Mouse (Mus musculus): Measurements from ENCODE around the gene Agbl4. TPM values are rescaled to one million over a fixed set of nuclear protein-coding genes. Genes with fewer than 3 reads are reported as not detected.
"Not testable (repeated sequence)": the region's sequence is repeated elsewhere in the genome, so short reads cannot be mapped to it uniquely, and the experiment has no call there.

Gene Agbl4
- polyA plus RNA-seq, 1 experiment from 2014 or later: 2.3 TPM

DNA sequence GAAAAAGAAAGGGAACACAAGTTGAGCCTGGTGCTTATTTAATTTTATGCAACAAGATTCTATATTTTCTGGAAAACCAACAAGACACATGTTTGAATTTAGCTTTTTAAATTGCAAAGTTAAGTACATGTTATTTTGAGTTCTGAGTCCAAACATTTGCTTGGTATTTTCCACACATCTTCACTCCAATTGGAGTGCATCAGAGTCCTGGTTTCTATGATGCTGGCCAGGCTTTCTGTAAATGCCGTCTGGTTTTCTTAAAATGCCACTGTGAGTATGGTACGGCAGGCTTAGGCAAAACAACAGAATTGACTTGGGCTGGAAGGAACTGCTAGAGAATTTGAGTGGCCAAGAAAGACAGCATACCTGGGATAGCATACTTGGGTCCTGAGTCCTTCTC is 784.0 kb downstream of the Agbl4 start:
- 96% methylated on average over 2 of the region's 2 CpGs for WGBS
- no peak for ATAC-seq (ENCODE audit: low FRiP score)

DNA sequence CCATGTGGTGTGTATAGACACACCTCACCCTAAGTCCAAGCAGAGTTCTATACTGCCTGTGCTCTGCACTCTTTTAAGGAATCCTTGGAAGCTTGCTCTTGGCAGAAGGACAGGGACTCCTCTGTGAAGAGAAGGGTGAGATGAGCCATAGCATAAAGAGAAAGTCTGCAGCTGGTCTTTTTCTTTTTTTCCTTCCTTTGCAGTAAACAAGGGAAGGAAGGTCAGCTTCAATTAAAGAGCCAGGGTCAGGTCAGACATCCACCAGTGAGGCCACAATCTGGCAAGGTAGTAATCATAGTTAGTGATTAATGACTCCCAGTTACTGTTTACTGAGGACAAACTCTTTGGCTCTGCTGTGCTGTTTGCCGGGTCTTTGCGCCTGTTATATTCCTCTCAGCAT is 802.6 kb downstream of the Agbl4 start:
- Histone ChIP-seq H3K27ac (replicated peaks) (no peak overlapping the region), H3K9me3 (replicated peaks) (no peaks in the 10 kb centered on the region), H3K4me1 (no peaks in the 10 kb centered on the region), H3K36me3 (no peaks in the 10 kb centered on the region), H3K4me2 (no peak overlapping the region), H3K9ac (replicated peaks) (no peak overlapping the region), H3K27me3 (replicated peaks) (no peaks in the 10 kb centered on the region), H3K4me3 (replicated peaks) (no peak overlapping the region)
- 55% methylated on average over 2 of the region's 2 CpGs for WGBS
- no peak for ATAC-seq (ENCODE audit: low FRiP score)

More for the DNA sequence above, 784.0 kb downstream of the Agbl4 start:
- Histone ChIP-seq H3K4me2 (no peak overlapping the region), H3K4me1 (no peaks in the 10 kb centered on the region), H3K27ac (replicated peaks) (no peak overlapping the region), H3K9ac (replicated peaks) (no peak overlapping the region), H3K27me3 (replicated peaks) (no peaks in the 10 kb centered on the region), H3K4me3 (replicated peaks) (no peak overlapping the region), H3K36me3 (no peaks in the 10 kb centered on the region), H3K9me3 (replicated peaks) (no peaks in the 10 kb centered on the region)

DNA sequence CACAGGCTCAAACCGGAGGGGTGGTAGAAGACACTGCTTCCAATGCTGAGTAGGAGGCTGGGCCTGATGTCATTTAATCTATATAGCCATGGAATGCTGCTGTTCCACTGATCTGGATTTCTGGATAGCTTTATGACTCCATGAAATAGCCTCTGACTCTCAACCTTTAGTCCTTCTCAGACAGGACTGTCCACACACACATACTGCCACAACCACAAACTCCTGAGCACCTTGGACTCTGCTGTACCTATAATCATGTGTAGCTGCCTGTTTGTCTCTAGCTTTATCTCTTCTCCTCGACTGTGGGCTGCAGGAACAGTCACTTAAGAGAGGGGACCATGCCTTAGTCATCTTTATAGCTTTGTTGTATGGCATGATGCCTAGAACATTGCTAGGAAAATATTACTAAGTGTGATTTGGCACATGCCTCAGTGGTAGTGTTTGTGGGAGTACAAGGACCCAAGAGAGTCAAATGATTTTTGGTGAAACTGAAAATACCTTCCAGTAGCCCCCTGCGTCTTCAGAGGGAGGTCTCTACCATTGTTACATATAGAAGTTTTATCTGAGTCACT is 817.8 kb downstream of the Agbl4 start:
- H3K4me2 ChIP-seq: no peak overlapping the region
- 80% methylated on average over 3 of the region's 3 CpGs for WGBS
- no peak overlapping the region for H3K9ac ChIP-seq (replicated peaks)
- H3K9me3 ChIP-seq (replicated peaks): no peaks in the 10 kb centered on the region
- no peaks in the 10 kb centered on the region for H3K27me3 ChIP-seq (replicated peaks)
- H3K4me3 ChIP-seq (replicated peaks): no peak overlapping the region
- no peak overlapping the region for H3K27ac ChIP-seq (replicated peaks)
- no peak for ATAC-seq (ENCODE audit: low FRiP score)
- no peaks in the 10 kb centered on the region for H3K36me3 ChIP-seq
- H3K4me1 ChIP-seq: no peaks in the 10 kb centered on the region

DNA sequence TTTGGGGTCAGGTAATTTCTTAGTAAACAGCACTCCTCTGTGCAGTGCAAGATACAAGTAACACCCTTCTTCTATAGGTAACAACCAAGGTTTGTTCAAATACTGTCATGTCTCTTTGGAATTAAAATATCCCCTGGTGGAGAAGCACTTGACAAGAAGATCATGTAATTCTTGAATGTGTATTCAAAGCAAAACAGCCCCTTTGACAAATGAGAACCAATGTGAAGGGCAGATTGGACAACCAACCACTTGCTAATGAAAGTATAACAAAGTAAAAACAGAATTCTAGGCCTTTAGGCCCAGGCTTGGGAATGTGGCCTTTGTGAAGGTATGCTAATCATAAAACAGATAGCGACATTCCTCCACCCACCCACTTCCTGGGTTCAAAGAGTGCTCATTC is 821.6 kb downstream of the Agbl4 start:
- H3K4me1 ChIP-seq; H3K36me3 ChIP-seq; H3K9ac ChIP-seq (replicated peaks); H3K9me3 ChIP-seq (replicated peaks); H3K27me3 ChIP-seq (replicated peaks); H3K4me3 ChIP-seq (replicated peaks); ATAC-seq (ENCODE audit: low FRiP score); H3K4me2 ChIP-seq; H3K27ac ChIP-seq (replicated peaks): not testable (repeated sequence)
- WGBS: 63% methylated on average over 1 of the region's 1 CpGs

DNA sequence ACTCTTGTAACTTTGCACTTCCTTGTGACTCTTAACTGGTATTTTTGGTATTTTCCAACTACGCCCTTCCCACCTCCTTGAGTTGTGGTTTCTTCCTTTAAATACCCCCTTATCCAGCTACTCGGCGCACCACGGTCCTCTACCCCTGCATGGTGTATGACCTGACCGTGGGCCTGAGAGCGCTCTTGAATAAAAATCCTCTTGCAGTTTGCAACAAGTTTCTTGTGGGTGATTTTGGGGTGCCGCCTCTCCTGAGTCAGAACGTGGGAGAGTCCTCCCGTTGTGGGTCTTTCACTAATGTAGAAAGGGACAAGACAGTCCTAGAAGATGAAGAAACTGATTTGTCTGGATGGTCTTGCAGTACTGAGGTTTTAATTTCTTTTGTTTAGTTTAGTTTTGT is 822.1 kb downstream of the Agbl4 start:
- not testable (repeated sequence) for H3K4me3 ChIP-seq (replicated peaks); H3K36me3 ChIP-seq; H3K9me3 ChIP-seq (replicated peaks); H3K4me1 ChIP-seq; H3K4me2 ChIP-seq; H3K27me3 ChIP-seq (replicated peaks); H3K9ac ChIP-seq (replicated peaks); H3K27ac ChIP-seq (replicated peaks); ATAC-seq (ENCODE audit: low FRiP score)
- 92% methylated on average over 9 of the region's 9 CpGs for WGBS

DNA sequence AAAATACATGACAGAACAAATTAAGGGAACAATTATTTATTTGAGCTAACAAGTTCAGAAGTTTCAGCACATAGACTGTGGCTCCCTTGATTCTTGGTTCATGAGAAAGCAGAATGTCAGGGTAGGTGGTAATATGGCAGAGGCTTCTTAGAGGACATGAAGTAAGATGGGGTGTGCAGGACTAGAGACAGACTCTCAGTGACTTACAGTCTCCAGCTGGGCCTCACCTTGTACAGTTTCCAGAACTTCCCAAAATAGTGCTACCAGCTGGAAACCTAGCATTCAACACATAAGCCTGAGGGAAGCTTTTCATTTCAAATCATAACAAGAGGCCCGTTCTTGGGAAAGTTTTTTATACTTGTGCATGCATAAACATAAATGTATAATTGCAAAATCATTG is 836.4 kb downstream of the Agbl4 start:
- no peak for ATAC-seq (ENCODE audit: low FRiP score)
- Histone ChIP-seq H3K27me3 (replicated peaks) (no peaks in the 10 kb centered on the region), H3K36me3 (no peaks in the 10 kb centered on the region), H3K4me1 (no peaks in the 10 kb centered on the region), H3K4me2 (no peak overlapping the region), H3K27ac (replicated peaks) (no peak overlapping the region), H3K9ac (replicated peaks) (no peak overlapping the region), H3K4me3 (replicated peaks) (no peak overlapping the region), H3K9me3 (replicated peaks) (no peaks in the 10 kb centered on the region)
- WGBS: 80% methylated on average over 1 of the region's 1 CpGs

DNA sequence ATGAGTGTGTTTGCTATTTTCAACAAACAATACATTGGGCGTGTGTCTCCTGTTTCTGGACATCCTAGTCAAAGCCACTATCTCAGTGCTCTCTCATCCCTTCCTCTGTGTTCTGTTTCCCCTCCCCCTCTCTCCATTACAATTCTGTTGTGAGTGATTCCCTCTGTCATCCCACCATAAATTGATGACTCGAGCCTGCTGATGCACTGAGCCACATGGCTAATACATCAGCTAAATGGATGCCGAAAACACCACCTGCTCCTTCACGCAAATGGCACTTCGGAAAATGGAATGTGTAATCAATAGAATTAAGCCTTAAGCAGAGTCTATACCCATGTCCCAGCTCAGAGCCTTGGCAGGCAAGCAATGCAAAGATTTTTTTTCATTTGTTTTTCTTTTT is 854.5 kb downstream of the Agbl4 start:
- H3K4me1 ChIP-seq: no peaks in the 10 kb centered on the region
- H3K9ac ChIP-seq (replicated peaks): no peak overlapping the region
- 38% methylated on average over 5 of the region's 5 CpGs for WGBS
- no peak overlapping the region for H3K4me2 ChIP-seq
- no peak overlapping the region for H3K27ac ChIP-seq (replicated peaks)
- no peak overlapping the region for H3K4me3 ChIP-seq (replicated peaks)
- no peaks in the 10 kb centered on the region for H3K36me3 ChIP-seq
- no peaks in the 10 kb centered on the region for H3K9me3 ChIP-seq (replicated peaks)
- peak; percentile 47; the same call in 1 of the 2 replicates for ATAC-seq (ENCODE audit: low FRiP score)
- H3K27me3 ChIP-seq (replicated peaks): no peaks in the 10 kb centered on the region

DNA sequence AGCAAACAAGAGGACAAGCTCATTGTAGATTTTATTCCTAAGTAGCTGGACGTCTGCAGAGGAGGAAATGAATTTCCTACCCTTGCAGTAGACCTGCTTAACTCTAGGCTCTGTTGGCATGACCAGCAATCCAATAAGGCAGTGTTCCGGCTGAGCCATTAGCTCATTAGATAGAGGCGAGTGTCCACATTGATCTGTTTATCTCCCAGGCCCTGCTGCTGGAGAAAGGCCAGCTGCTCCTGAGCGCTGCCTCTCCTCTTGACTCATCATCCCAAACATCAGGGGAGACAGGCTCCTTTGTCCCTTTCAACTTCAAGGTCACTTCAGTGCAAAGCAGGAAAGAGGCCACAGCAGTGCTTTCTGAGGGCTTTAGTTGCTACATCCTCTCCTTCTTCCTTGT is 858.0 kb downstream of the Agbl4 start:
- 43% methylated on average over 4 of the region's 4 CpGs for WGBS
- Histone ChIP-seq H3K4me2 (no peak overlapping the region), H3K27ac (replicated peaks) (no peak overlapping the region), H3K36me3 (no peaks in the 10 kb centered on the region), H3K4me3 (replicated peaks) (no peak overlapping the region), H3K9me3 (replicated peaks) (no peaks in the 10 kb centered on the region), H3K27me3 (replicated peaks) (no peaks in the 10 kb centered on the region), H3K9ac (replicated peaks) (no peak overlapping the region), H3K4me1 (no peaks in the 10 kb centered on the region)
- ATAC-seq (ENCODE audit: low FRiP score): no peak

DNA sequence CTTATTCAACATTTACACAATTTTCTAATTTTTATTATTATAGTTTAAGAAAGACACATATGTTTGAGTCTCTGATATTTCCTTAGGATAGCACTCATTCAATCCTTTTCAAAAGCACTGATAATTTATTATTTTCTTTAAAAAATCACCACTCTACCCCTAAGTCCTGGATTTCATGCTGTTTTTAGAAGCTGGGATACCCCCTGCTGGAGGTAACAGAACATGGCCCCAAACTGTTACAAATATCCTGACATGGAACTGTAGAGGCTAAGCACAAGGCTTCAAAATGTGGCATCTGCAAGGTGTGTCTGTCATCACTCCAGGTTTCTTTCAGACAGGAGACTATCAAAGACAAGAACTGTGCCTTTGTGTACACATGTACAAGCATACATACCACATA is 859.5 kb downstream of the Agbl4 start:
- Histone ChIP-seq H3K36me3 (no peaks in the 10 kb centered on the region), H3K9ac (replicated peaks) (no peak overlapping the region), H3K27ac (replicated peaks) (no peak overlapping the region), H3K4me1 (no peaks in the 10 kb centered on the region), H3K27me3 (replicated peaks) (no peaks in the 10 kb centered on the region), H3K4me3 (replicated peaks) (no peak overlapping the region), H3K9me3 (replicated peaks) (no peaks in the 10 kb centered on the region), H3K4me2 (no peak overlapping the region)
- ATAC-seq (ENCODE audit: low FRiP score): no peak

DNA sequence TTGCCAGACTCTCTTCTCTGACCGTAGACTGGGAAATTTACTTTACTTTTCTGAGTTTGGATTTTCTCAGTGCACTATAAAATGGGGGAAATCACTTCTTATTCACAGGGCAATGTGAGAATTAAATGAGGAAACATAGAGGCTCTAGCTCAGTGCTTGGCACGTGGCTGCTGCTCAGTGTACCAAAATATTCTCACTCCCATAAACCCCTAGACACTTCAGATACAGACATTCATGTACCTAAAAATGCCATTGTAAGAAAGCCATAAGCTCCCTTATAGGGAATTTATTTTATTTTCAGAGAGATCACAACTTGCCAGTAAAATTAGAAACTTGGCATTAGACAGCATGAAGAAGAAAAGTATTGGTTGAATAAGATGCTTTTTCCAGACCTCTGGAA is 883.5 kb downstream of the Agbl4 start:
- Histone ChIP-seq H3K4me2 (no peak overlapping the region), H3K9ac (replicated peaks) (no peak overlapping the region), H3K4me1 (no peaks in the 10 kb centered on the region), H3K36me3 (no peaks in the 10 kb centered on the region), H3K27ac (replicated peaks) (no peak overlapping the region), H3K4me3 (replicated peaks) (no peak overlapping the region), H3K27me3 (replicated peaks) (no peaks in the 10 kb centered on the region), H3K9me3 (replicated peaks) (no peaks in the 10 kb centered on the region)
- 80% methylated on average over 2 of the region's 2 CpGs for WGBS
- ATAC-seq (ENCODE audit: low FRiP score): no peak

DNA sequence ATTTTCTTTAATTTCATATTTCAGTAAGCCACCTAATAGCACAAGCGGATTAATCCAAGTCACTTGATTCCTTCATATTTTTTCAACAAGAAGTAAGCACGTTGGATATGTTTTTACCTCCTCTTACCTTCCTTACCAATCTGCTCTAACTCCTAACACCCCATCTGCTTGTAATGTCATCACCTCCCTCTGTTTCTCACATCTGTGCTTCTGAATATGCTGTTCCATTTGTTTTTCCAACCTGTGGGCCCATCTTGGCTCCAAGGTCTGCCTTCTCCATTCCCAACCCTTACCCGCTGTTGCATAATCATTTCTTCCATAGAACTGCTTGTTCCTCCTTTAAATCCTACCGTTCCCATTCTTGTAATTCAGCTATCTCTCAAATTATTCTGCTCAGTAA is 884.4 kb downstream of the Agbl4 start:
- H3K4me1 ChIP-seq: no peaks in the 10 kb centered on the region
- H3K4me2 ChIP-seq: no peak overlapping the region
- no peaks in the 10 kb centered on the region for H3K27me3 ChIP-seq (replicated peaks)
- H3K36me3 ChIP-seq: no peaks in the 10 kb centered on the region
- no peak for ATAC-seq (ENCODE audit: low FRiP score)
- WGBS: 96% methylated on average over 4 of the region's 4 CpGs
- H3K9me3 ChIP-seq (replicated peaks): no peaks in the 10 kb centered on the region
- no peak overlapping the region for H3K4me3 ChIP-seq (replicated peaks)
- H3K27ac ChIP-seq (replicated peaks): no peak overlapping the region
- no peak overlapping the region for H3K9ac ChIP-seq (replicated peaks)

DNA sequence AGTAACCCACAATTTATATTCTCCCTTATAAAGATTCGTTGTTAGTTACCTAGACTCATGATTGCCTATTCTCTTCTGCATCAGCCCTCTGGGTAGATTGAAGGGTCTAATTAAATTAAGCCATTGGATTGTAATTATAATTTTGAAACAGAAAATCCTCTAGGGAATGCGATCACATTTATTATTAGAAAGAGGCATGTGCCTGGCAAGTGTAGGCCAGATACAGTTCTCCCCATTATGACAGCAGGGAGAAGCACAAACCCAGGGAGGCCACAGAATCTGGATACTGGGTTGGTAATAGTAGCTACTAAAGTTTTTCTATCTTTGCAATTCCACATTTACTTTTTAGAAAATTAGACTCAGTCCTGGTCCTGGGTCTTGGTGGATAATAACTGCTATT is 887.2 kb downstream of the Agbl4 start:
- H3K9ac ChIP-seq (replicated peaks): no peak overlapping the region
- WGBS: 57% methylated on average over 2 of the region's 2 CpGs
- no peaks in the 10 kb centered on the region for H3K9me3 ChIP-seq (replicated peaks)
- ATAC-seq (ENCODE audit: low FRiP score): no peak
- H3K27ac ChIP-seq (replicated peaks): no peak overlapping the region
- H3K4me1 ChIP-seq: no peaks in the 10 kb centered on the region
- no peak overlapping the region for H3K4me3 ChIP-seq (replicated peaks)
- H3K36me3 ChIP-seq: no peaks in the 10 kb centered on the region
- no peak overlapping the region for H3K4me2 ChIP-seq
- no peaks in the 10 kb centered on the region for H3K27me3 ChIP-seq (replicated peaks)
